Mouse (Mus musculus) cerebellum, adult 9-10 months (tissue): ENCODE results near the gene Pold3.
A peak's percentile ranks its signal among the peaks of the same experiment; 100 is the strongest.
"Not testable (repeated sequence)": the region's sequence is repeated elsewhere in the genome, so short reads cannot be mapped to it uniquely, and the experiment has no call there.

ENCODE experiments used
- DNase-seq: peaks from one replicate; pipeline ENCODE4 v3.0.0; 2022

Gene Pold3

DNA sequence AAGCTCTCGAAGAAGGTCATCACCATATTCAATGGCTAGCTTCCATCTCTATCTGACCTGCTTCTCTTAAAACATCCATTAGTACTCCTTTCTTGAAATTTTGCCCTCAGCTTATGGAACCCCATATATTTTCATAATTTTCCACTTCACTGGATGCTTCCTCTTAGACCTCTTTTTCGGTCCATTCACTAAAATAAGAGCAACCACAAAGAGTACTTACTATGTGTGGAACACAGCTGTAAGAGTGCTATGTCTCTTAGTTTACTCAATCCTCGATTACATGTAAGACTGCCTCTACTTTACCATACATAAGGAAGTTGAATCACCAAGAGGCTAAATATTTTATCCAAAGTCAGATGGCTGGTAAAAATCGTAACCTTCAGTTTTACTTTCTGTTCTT, 16.7 kb downstream of the Pold3 start:
- no peak for DNase-seq

DNA sequence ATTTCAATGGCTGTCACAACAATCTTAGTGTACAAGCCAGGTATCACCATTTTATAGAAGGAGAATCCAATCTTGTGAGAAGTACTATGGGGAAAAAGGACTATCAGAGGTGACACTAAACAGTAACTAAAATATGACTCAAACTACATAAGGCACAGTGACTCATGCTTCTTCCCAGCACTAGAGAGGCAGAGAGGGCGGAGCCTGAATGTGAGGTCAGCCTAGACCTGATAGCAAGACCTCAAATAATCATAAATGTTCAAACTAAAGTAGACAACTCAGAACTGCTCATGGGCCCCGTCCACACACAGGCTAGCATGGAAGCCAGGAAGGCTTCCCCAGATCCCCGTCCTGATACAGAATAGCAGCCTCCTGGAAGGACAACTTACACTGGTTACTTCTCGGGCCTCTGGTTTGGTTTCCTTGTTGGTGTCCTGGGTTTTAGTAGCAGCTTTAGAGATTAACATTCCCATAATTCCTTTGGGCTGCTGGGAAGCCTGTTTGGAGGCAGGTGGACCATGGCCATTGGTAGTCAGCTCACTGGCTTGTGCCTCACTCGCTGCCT, 21.3 kb downstream of the Pold3 start:
- DNase-seq, result no peak

DNA sequence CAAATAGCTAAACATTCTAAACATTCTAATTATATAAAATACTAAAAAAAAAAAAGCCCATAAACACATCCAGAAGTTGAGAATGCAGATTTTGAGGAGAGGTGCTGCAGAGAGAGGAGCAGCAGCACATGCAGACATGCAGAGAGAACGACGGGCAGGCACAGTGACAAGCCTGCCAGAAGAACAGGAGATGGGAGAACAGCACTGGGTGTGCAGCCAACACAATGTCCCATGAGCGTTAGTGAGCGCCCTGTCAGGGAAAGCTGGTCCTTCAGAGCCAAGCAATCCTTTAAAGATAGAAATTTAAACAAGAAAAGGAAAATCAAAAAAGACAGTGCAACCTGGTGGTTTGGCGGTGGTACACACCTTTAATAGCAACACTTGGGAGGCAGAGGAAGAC, 34.5 kb downstream of the Pold3 start:
- no peak for DNase-seq

DNA sequence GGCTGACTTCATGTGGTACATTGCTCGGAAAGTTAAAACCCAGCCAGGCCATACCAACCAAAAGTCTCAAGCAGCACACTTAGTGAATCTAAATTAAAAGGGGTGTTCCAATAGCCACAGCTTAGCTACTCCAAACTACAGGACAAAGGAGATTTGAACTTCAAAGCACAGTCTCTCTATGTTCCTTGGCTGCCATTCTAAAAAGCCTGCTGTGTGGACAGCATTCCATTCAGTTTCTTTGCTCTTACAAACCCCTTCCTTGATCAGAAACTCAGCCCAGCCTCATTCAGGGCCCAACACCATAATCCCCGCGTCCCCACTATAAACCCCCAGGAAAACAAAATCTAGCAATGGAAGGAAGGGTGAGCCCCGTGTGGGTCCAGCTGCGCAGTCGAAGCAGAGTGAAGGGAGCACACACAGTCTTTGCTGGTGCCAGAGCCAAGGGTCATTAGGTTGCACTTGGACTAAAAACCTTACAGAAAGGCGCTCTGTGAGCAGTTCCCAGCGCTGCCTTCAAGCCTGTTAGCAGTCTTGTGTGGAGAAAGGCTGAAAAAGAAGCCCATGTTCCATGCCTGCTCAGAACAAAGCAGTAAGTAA, 35.1 kb downstream of the Pold3 start:
- DNase-seq, result no peak

DNA sequence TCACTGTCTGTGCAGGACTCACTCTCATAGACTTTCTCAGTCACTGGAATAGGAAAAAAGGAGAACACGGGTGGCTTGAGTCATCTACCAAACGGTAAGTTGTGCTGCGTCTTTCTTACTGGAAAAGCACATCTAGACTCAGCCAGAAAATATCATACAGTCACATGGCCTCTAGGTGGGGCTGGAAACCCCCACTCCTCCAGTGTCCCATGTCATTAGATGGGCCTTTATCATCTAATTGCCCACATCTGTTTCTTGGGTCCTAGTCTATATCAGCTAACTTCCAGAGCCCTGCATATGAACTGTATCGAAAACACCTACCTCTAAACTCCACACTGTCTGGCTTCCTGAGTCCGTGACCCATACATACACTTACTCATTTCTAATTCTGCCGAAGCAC, 37.6 kb downstream of the Pold3 start:
- no peak for DNase-seq

DNA sequence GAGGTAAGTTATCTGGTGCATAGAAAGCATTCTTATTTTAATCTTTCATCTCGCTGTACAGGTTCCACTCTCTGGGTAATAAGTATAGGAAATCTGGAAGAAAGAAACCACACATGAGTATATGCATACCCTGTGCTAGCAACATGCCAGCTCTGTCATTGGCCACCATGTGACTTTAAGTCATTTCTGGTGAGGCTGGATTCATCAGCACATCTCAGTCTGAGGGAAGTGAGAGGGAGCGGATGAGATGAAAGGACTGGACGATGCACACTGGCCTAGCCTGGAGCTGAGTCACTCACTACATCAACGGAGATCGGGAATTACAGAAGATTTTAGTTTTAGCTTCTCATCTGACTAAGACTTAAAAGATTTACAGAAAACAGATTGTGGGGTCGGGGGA, 38.5 kb downstream of the Pold3 start:
- DNase-seq, result no peak

DNA sequence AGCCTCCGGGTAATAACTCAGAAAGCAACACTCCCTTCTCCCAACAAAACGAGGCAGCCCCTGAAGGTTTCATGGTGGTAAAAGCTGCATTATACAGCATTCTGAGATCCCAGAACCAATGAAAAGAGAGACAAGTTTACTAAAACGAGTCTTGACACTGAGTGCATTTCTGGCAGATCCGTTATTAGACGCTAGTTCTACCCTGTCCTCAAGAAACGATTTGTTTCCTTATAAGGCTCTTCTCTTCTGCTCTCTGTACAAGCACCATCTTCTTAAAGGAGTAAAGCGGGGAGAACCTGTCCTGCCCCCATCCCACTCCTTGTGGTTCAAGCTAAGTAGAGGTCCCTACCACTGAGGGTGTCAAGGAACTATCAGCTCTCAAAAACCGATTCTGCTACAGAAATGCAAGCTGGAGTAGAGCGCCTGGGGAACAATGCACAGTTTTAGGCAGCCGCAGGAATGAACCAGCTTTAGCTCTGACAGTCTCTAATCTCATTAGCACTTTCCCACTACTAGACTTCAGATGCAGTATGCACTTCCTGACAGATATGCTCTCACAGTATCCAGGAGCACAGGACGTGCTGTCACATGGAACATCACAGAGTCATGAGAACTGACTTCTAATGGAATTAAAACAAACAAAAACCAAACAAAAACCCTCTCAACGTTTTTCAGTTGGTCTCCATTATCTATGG, 41.1 kb downstream of the Pold3 start:
- no peak for DNase-seq

DNA sequence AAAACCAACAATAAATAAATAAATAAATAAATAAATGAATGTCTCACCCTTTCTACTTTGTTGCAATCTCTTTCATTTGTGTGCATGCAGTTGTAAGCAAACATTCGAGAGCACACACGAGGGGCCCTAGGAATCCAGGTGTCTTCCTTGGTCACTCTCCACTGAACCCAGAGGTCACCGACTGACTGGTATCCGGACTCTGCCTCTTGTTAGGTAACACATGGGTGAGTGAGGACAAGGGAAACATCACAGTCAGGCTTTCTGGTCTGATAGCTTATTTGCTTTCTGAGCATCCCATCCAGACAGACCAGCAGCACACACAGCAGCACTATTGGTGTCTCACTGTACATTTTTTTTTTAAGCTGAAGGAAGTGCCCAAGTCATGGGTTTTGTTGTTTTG, 44.3 kb downstream of the Pold3 start:
- DNase-seq, result no peak

DNA sequence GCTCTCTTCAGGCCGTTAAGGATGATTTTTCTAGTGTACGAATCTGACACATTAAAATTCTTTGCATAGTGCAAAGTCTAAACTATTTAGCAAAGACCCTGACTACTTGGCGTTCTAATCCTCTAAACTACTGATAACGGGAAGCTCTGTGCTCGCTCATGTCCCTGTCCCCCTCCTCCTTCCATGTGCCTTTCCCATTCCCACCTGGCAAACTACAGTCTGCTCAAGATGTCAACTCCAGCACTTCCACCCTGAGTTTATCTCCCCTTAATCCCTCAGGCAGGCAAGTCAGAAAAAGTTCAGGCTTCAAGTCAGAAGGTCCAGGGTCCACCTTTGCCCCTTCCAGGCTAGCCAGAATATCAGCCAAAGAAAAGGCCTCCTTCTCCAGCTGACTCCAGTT, 45.1 kb downstream of the Pold3 start:
- DNase-seq, result no peak

DNA sequence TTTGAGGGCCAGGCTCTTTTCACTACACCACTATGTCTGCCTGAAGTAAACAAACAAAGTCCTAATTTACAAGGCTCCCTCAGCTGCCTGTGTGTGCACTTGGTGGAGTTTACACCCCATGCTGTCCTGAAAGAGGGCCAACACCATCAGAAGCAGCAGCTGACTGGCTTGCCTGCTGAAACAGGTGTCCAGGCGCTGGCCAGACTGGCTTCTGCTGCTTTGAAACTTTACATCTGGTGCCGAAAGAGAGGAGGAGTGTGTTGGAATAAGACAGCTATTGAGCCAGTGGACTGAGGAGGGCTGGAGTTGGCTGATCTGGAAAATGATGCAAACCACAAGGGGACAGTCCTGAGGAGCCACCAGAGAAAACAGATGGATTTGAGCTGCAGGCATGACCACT, 47.4 kb downstream of the Pold3 start:
- no peak for DNase-seq

DNA sequence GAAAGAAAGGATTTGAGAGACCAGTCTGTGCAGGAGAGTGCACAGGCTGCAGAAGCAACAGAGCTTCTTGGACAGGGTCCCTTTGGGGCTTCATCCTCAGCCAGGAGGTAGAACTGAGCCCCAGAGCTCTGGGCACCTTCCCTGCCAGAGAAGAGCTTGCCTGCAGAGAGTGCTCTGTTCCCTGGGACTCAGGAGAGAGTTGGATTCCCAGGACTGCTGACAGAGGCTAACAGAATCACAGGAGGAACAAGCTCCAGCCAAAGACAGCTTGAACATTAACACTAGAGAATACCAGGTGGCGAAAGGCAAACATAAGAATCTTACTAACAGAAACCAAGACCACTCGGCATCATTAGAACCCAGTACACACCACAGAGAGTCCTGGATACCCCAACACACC, 68.4 kb downstream of the Pold3 start:
- DNase-seq, result not testable (repeated sequence)

DNA sequence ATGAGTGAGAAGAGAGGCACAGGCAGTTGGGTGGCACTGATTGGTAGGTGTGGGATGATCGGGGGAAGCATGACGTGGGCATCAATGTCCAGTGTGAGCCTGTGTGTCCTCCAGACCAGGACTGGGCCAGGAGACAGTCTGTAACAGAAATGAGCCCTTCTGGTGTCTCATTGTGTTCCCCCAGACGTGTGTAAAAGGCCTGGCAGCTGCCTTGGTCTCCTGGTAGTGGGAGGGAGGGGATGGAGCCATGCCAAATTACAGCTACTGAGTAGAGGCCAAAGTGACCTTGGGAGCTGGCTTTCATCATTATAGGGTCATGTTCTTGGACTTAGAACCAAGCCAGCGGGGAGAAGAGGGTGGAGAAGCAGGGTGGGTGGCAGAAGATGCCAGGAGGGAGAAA, 69.5 kb downstream of the Pold3 start:
- no peak for DNase-seq

DNA sequence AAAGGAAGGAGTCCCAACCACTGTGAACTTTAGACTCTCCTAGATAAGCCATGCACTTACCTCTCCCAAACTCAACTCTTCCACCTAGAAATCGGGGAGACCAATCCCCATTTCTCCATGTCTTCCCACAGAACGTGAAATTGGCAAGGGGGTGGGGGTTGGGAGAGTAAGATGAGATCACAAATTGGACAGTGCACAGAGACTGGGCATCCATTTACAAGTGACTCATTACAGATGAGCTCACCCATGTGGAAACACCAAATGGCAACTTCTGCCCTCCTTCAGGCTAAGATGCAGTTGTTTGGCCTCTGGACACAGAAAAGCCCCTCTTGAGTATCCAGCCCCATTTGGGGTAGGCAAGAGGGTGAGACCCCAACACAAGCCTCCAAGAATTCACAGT, 74.9 kb downstream of the Pold3 start:
- DNase-seq, result peak; percentile 36

DNA sequence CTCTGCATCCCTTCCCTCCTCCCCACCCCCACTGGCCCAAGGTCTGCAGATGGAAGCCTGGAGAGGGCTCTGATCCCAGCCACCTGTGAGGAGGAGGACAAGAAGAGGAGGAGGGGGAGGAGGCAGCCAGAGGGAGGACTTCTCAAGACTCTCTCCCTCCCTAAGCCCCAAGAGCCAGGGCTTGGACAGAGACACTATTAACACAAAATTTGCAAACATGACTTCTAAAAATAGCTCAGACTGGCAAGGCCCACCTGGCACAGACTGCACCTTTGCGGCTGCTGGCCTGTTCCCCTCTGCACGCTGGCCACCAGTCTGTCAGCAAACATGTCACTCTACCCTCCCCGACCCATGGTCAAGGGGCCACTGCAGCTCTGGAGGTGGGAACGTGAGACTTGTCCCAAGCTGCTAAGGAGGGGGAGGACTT, 77.7 kb downstream of the Pold3 start:
- DNase-seq, result peak; percentile 48

DNA sequence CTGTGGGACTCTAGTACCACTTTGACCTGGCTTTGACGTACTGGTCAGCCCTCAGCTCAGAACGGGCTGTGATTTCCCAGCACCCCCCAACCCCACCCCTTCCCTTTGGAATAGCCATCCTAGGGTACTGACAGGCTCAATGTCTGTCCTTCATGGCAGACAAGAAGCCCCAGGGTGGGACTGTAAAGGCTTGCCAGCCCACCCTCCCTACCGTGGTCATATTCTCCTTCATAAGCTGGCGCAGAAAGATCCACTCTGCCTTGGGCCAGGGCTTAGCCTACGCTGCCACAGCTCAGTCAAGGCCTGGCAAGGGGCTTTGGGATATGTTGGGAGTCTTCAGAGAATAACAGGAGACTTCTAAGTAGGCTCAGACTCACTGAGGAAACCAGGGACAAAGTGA, 78.3 kb downstream of the Pold3 start:
- no peak for DNase-seq

DNA sequence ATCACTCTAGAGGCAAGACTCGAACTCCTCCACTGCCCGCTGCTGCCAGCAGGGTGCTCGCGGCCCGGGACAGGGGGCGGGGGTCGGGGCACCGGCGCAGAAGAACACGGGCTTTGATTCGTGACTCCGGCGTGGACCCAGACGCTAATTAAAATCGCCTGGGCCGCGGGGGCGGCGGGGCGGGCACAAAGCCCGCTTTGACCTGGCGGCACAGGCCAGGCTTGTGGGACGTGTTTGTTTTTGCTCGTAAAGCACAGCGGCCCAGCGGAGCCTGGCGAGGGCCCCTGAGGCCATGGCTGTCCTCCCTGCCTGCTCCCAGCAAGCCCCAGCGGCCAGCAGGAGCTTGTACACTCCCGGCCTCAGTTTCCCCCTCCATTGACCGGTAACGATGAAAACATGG, 79.2 kb downstream of the Pold3 start:
- no peak for DNase-seq

DNA sequence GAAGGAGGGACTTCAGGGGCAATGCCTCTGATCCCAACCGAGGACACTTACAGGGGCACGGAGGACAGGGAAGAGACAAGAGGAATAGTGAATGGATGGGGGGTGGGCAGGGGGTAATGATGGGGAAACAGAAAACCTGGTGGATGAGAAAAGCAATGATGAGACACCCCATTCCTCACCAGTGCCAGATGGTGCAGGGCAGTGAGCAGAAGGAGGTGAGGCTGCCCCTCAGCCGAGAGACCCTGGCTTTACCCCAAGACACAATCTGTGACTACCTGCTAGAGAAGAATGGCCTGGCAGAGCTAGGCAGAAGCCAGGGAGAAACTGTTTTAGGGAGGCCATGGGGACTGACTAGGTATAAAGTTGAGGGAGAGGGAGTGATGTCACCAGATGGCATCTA, 84.9 kb downstream of the Pold3 start:
- DNase-seq, result peak; percentile 32

DNA sequence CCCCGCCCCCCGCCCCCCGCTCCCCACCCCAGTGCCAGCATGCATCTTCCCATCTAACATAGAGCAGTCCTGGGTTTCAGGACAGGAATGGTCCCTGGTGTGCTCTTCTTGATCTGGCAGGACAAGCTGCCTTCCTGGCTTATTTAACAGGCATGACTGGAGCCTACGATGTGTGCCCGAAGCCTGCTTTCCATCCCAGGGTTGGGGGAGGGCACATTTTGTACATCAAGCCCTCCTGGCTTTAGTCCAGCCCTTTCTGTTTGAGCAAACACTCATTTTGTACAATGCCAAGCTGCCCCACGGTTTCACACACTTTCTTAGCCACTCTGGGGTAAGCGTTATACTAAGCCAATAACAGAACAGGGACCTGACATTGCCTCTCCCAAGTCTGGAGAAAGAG, 85.3 kb downstream of the Pold3 start:
- no peak for DNase-seq

DNA sequence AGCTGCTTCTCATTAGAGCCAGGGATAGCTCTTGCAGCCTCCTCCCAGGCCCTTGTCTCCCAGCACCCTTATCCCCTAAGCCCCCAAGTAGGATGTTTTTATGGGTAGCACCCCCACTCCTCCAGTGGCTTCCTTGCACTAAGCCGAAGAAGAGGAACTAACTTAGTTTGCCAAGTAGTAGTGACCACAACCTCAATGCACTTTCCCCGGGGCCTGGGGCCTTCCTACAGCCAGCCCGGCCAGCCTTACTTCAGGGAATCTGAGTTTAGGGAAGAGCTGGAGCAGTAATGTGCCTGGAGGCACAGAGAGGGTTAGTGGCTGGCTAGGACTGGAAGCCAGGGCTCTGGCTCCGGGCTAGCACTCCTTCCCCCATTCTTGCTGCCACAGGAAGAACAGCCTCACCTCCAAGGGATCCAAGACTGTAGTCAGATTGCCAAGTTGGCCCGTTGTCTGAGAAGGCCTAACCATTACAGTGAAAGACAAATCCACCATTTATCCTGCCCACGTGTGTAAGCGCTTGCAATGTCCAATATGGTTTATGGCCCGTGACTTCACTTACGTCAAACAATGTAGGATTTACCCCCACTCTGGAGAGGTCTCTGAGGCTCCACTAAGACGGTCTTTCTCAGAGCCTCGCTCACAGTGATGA, 86.4 kb downstream of the Pold3 start:
- no peak for DNase-seq

DNA sequence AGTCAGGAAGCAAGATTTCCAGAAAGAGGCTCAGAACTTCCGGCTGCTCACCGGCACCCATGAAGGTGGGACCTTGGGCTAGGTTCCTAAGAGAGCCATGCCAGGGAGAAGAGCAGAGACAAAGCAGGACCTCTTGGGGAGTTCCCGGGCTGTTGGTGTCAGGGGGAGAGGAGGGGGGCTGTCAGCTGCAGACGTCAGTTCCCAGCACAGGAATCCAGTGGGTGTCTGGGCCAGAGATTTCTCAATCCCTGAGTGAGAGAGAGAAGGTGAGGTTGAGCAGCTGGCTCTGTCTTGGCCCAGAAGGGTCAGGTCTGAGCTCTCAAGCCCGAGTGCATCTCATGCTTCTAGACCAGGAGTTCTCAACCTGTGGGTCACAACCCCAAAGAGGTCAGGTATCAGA, 87.7 kb downstream of the Pold3 start:
- DNase-seq, result no peak
